Mouse (Mus musculus) cortical plate, adult 2 months (tissue): ENCODE measurements around the gene Nkain4.

ENCODE experiments used
- CTCF ChIP-seq: fragments of 200-500 bp; IDR thresholded peaks from 2 replicates; pipeline ENCODE4 v1.5.1; 2011; ENCODE audit warnings: mild to moderate bottlenecking, control low read depth, low read length; ENCODE audit not compliant: insufficient read depth; ENCODE audit errors: extremely low read depth
- POLR2A ChIP-seq: fragments of 200-500 bp; IDR thresholded peaks from 2 replicates; pipeline ENCODE4 v1.6.1; 2011; ENCODE audit warnings: mild to moderate bottlenecking, low read length, control low read depth; ENCODE audit not compliant: insufficient read depth; ENCODE audit errors: extremely low read depth

GRCm38 (mm10) chr2:180949947-180950346, 4.6 kb downstream of the Nkain4 start:
- TF ChIP-seq POLR2A (no peak), CTCF (no peak)
